Mouse (Mus musculus): Measurements from ENCODE around the gene Nacc1.

Nacc1 gene

DNA sequence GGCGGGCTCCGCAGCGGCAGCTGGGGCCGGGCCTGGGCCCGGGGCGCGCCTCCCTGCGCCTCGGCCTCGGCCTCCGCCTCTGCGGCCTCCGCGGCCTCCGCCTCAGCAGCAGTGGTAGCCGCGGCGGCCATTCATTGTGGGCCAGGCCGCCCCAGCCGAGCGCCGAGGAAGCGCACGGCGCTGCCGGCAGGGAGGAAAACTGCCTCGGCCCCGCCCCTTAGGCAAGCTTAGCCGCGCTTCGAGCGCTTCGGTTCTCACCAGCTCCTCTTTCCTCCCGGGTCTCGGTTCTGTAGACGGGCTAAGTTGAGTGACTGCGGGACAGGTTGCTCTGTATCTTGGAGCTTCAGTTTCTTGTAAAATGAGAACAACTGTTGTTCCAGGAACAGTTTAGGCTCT lies at the start of gene Nacc1:
TSS of gene Nacc1 (minus strand) at position 158 of the 396 bp plus-strand sequence.
- DNase-seq, result peak; percentile 92

DNA sequence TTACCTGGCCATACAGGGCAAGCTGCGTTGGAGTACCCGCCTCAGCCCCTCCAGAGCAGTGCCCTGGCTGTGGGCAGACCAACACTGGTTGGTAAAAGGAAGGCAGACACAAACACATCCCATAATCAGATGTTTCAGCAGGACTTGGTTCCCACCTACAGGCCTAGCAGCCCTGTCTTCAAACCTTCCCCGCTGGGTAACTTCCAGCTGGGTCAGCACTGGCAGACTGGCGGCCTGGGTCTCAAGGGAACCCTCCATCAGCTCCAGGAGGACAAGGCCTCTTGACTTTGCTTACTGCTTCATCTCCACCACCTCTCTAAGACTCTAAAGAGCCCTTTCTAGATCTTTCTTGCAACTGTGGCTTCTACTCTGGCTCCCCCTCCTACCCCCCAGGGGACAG lies 48.9 kb upstream of the Nacc1 start:
- DNase-seq, result no peak

DNA sequence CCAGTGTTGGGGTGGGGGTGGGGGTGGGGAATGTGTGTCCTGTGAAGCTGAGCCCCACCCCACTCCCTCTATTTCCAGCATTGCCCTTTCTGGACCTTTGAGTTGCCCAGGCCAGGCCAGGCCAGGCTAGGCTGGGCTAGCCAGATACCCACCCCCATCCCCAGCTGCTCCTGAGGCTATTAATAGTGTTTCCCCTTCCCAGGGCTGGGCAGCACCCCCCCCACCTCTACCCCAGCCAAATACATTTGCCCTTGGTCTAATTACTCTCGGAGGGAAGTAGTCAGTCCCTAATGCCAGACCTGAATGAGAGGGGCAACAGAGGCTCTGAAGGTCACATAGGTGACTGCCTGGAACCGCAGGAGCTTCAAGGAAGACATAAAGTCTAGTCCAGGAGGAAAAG lies 47.9 kb upstream of the Nacc1 start:
- DNase-seq, result no peak

DNA sequence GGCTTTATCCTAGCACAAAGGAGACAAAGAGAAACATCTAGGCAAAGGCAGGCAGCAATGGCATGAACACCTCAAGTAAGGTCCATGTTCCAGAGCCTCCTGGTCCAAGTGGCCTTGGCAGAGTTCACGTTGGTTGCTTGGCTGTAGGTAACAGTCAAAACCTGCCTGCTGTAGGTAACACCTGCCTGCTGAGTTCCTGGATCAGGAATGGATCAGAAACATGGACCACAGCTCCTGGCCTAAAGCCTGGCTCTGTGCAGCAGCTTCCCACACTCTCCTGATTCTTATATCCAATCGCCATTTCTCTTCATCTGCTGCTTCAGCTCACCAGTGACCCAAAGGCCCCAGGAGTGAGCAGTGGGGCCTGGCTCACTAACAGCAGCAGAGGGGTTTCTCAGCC lies 47.0 kb upstream of the Nacc1 start:
- no peak for DNase-seq

DNA sequence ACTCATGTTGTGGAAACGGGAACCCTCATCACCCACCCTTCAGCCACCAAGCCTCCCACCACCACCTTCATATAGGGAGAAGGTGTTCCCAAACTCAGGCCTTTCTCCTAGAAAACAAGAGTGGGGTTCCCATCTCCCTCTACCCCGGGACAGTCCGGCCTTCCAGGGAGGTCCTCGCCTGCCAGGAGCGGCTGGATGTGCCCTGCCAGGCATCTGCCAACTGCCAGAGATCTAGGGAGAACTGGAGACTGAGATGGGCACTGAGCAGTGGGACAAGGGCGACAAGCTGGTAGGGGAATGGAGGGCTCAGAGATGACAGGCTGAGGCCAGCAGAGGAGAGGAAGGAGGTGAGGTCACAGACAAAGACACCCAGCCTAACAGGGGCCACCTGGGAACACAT lies 46.3 kb upstream of the Nacc1 start:
- DNase-seq, result no peak

DNA sequence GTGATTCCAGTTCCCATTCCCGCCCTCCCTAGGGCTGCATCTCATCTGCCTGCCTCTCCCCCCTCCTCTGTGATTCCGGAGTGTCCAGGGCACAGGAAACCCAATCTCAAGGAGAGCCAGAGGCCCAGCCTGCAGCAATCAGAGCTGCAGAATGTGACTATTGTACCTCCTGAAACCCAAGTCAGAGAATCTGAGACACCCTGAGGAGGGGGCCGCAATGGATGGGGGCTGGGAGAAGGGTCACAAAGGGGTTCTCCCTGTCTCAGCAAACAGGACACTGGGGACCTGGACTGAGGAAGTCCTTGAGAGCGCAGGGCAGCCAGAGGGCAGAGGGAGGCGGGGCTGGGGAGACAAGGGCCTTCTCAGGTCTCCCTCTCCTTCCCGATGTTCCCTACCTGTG lies 45.3 kb upstream of the Nacc1 start:
- DNase-seq, result no peak

DNA sequence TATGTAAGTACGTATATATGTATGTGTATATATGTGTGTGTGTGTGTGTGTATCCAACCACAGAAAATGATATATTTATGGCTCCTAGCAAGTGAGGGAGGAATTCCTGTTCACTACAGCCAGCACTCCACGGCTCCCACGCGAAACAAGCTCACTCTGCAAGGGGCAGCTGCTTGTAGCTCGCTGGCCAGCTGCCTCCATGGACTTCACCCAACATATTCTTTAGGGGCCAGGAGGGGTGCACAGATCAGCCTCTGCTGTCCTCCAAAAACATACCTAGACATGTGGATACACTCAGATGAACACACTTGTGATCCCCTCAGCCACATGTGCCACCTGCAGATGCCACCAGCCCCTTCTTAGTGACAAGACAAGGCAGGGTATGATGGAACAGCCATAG lies 44.9 kb upstream of the Nacc1 start:
- DNase-seq, result no peak

DNA sequence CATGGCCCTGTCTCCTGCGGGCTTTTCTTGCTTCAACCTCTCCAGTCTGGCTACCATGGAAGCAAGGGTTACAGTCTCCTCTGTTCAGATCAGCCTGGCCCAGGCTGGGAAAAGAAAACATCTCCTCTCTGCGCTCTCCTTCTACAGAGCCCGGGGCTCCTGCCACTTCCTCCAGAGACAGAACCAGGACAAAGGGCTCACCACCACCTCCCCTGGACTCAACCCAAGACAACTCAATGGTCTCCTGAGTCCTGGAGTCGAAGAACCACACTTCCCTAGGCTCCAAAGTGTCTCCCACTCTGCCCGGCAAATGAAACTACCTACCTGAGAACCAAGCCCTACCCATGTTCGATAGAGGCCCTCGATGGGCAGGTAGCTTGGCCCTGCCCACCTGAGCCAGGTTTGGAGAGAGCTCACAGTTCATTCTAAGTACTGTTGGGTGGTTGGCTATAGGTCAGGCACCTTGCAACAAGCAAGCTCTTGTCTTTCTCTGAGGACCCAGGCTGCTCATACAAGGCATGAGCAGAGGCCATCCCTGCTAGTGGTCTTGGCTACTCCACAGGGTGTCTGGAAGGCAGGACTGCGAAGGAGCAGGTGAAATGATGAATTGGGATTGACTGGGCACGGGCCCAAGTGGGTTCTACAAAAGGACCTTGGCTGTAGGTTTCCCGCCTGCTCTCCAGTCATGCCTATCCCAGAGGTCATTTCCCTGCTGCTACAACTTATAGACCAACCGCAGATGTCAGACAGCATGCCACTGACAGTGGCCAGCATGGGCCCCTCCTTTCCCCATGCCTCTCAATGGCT lies 43.9 kb upstream of the Nacc1 start:
- DNase-seq, result no peak

DNA sequence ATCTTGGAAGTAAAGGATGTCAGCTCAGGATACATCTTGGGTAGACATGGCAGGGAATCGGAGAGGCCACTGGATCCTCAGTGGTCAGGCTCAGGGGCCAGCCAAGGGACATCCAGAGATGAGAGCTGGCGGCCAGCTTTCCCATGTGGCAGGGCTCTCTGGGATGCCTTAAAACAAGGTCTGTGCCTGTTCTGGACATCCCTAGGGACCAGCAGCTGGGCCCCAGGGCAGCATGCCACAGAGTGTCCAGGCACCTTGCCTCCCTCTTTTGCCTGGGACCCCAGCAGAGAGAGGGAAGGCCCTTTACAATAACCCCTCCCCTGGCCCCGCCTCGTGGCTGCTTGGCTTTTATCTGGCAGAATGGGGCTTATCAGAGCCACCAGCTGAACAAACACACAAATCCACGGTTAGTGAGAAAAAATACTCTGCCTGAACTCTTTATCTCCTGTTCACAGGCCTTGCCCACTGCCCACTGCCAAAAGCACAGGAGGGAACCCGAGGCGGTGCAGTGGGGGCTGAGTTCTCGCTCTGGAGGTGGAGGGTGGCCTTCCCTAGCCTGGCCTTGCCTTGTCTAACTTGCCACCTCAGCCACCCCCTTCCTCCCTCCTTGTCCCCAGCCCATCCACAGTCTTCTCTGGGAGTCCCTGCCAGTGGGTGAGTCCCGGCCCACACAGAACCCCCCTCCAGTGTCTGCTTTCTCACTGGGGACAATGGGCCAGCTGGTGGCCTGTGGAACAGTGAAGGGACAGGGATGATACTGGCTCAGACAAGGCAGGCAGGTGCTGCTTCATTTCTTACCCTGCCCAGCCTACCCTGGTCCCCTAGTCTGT lies 43.1 kb upstream of the Nacc1 start:
- DNase-seq, result no peak

DNA sequence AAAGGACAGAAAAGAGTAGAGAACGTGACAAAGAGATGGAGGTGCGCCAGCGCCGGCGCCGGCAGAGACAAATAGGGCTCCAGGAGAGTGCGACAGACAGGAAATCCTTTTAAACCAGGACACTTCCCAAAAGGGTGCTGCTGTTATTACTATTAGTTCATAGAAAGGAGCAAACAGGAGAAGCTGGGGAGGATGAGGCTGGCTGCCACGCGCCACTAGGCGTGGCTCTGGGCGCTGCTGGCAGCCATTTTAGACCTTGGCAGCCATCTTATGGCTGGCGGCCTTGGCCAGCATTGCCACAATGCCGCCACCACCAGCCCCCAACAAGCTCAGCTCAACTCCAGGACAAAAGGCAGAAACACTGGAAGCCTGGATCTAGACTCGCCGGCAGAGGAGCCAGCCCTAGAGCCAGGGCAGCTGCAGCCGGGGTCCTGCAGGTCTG lies 42.3 kb upstream of the Nacc1 start:
- no peak for DNase-seq

DNA sequence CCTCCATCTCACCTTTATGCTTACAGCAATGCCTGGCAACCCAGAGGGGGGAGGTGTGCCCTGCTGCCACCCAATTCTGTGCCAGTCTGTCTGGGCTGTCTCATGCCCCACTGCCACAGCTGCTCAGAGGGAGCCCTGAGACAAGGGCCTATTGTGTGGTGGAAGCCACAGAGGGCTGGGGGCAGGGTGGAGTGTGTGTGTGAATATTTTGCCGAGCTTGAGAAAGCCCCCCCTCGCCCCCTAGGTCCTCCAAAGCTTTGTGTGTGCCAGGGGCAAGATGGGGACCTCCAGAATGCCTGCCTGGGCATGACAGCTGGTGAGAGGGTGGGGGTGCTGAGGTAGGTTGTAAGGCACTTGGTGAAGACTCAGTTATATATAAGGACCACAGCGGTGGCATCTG lies 40.8 kb upstream of the Nacc1 start:
- DNase-seq, result no peak

DNA sequence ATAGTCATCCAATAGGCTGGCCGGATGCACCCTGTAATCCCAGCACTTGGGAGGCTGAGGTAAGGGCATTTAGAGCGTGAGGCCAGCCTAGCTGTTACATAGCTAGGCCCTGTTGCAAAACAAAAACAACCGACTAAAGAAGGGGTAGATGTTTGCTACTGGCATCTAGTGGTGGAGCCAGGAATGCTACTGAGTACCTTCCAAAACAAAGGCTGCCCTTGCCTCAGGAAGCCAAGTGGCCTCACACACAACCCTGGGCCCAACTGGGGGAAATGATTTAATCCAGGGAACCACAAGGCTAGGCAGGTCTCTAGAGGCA lies 38.2 kb upstream of the Nacc1 start:
- DNase-seq, result no peak

DNA sequence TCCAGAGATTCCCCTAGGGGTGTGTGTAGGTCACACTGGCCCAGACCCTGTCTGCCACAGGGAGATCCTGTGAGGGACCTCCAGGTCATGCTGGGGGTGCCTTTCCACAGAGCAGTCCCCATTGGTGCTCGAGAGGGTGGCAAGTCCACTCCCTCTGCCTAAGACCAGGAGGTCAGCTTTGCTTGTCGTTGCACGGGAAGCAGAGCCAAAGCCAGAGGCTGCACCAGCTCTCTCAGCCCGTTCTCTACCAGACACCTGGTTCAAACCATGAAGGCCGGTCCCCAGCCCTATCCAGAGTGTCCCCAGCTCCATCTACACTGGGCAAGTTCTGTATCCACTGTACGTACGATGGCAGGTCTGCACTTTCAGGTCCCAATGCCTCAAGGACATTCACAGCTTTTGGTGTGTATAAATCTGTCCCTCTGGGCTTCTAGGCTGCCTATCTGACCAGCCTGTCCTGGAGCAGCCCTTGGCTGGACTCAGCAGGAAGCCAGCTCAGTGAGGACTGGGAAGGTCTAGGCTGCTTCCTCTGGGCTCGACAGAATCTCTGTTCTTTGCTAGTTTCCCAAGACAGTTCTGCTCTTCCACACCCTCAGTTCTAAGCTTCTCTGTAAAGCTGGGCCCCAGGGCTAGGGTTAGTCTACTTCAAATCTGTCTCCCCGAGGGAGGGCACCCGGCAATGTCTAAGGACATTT lies 37.7 kb upstream of the Nacc1 start:
- DNase-seq, result no peak

DNA sequence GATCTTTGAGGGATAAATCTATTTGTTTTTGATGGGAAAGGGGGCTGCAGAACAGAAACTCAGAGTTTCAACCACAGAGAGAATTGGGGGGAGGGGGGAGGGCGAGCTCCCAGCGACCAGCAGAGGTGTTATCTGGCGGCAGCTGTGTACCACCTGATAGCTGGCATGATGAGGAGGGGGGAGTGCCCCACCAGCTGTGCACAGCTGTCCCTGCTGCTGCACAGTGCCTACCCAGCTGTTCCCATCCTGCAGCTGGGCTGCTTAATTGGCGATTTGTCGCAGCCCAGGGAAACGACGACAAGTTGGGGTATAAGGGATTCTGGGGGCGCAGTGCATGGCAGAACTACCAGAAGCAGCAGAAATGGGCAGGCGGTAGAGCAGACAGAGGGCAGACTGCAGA lies 37.0 kb upstream of the Nacc1 start:
- peak; percentile 31 for DNase-seq

DNA sequence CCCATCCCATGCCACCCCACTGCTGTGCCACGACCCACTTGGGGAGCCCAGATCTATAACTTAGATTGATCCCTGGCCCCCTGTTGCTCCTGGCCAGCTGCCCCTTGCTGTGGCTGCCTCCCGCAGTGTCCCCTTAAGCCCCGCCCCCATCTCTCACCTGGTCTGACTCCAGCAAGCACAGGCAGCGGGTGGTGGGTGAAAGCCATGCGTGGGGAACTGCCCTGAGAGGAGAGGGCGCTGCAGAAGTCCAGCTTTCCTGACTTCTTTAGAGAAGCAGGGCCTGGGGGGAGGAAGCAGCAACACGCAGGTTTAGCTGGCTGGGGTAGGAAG lies 35.9 kb upstream of the Nacc1 start:
- DNase-seq, result peak; percentile 48

DNA sequence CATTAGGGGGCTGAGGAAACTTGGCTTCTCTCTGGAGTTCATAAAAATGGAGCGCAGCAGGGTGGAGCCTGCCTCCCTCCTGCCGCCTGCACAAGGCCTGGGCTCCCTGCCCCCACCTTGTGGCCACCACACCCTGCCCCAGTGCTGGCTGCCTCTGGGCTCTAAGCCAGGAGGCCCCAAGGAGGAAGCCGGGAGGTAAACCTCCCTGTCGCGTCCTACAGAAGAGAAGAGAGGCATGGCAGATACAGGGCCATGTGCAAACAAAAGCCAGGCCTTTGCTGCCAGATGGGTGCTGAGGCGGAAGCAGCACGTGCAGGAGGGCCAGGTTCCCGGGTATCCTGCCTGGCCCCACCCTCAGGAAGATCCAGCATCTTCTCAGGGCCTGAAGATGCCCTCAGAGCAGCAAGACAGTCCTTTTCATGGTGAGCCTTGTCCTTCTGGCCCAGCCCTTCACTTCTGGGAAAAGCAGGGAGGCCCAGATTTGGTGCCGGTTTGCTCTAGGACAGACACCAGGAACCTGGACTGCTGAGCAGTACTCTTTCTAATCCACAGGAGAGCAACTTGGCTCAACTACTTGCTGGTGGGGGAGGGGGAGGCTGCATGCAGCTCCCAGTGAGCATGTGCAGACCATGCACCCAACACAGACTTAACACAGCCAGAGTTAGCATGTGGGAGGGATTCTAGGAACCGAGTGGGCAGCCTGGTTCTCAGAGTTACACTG lies 35.3 kb upstream of the Nacc1 start, which contains the start of gene G430095P16Rik:
TSS of gene G430095P16Rik (plus strand) at position 158 of the 721 bp plus-strand sequence.
- DNase-seq, result peak; percentile 68

DNA sequence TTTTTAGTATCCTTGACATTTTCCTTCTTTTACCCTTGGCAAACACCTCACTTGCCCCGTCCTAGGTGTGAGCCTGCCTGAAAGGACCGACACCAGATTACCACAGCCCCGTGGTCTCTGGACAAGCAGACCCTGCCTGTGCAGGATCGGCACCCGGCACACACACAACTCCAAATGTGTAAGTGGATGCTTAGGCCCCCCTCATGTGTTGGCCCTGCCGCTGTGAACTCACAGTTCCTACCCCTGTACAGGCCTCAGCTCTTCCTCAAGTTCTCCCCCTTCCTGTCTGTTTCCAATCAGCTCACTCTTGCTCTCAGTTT lies 34.8 kb upstream of the Nacc1 start:
- no peak for DNase-seq

DNA sequence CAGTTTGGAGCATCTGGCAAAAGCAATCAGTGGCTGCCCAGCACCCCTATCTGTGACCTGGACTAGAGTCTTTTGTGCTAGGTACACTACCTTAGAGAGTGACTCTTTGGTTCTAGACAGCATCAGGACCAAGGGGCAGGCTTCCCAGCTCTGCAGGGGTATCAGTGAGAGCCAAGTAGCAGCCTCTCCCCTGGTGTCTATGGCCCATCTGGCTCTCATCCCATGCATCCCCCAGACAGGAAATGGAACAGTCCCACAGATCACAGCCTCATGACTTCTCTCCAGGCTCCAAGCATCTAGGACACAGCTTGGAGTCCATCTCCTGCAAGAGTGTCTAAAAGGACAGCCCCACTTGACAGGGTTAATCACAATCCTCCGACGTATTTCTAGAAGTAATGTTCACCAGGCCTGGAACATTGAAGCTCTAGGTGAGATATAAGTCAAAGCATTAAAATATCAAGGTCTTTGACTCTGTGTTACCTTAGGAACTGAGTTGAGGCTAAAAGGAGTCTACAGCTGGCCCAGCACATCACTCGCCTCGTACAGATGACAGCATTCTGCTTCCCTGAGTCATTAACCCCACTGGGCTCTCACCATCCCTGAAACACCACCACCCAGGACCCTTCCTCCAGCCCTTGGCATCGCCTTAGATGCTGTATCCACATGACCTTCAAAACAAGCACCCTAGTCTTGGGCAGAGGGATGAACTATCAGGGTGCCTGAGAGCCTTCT lies 31.5 kb upstream of the Nacc1 start:
- DNase-seq, result no peak

DNA sequence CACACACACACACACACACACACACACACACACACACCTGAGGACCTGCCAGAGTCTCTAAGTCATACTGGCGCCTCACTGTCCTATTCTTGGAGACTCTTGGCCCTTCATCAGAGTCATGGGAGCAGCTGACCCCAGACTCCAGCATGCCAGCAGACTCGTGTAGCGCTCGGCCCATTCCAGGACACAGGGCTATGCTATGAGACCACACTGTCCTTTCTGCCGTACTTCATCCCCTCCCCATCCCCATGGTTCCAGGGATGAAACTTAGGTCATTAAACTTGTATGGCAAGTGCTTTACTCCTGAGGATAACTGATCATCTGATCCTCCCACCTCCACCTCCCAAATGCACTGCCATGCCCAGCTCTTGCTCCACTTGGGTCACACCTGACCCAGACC lies 30.8 kb upstream of the Nacc1 start:
- no peak for DNase-seq

DNA sequence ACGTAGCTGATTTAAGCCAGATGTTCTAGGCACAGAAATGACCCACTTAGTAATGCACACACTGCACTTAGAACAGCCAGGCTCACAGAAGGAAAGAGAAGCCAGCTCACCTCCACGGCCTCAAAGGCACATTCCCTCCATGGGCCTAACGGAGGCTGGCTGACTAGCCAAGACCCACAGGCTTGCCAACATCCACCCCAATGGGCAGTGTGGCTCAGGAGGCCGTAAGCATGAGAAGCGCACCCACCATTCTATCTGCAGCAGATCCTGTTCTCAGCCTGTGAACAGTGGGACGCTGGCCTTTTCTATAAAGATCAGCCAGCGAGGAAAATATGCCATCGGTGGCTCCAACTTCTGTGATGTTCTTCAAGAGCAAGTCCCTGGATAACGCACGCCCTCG lies 29.1 kb upstream of the Nacc1 start:
- DNase-seq, result no peak

DNA sequence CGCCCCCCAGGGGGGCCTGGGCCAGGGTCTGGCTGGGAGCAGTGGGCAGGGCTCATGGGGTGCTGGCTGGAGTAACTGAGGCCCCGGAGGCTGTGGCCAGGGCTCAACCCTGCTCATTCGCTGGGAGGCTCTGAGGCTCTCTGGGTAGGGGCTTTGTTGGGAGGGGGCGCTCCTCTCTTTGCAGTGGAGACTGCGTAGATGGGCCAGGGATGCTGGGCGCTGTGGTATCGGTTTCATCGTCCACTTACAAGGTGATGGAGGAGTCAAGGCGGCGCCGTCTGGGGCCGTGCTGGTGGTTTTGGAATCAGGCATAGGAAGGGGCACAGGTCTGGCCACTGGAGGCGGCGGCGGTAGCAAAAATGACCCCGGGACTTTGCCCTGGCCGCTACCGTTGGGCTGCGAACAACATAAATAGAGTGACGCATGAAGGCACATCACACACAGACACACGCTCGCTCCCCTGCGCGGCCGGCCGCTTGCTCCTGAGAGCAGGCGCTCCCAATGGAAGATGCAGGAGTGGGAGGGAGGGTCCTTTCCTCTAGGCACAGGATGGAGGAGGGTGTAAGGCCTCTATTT lies 28.3 kb upstream of the Nacc1 start:
- DNase-seq, result no peak

DNA sequence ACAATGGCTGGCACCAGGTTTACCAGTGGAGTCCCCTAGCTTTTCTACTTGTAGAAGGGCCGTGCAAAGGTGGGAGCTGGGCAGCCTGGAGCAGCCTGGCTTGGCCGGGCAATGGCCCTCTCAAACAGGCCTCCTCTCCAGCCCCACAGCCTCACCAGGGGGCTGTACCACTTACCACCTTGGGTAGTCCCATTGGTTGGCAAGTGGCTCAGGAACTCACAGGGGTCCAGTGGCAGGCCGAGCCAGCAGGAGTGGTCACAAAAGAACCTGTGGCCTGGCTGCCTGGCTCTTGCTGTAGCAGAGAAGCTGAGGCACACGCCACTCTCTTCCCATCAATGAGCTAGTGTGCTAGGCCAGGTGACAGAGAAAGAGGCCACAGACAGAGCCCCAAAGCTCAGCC lies 26.5 kb upstream of the Nacc1 start:
- no peak for DNase-seq

All from thymus, postnatal 14 days (tissue).